34 mouse cellular contexts compared by ENCODE assay signal in genomic region chr5:92635891-92636290, GRCm38 (mm10). TPM values are rescaled to one million over a fixed set of nuclear protein-coding genes. Genes with fewer than 3 reads are reported as not detected.
"Had no signal": no experiment of that assay in that cellular context is flagged by ENCODE, and none has a peak within 500 bp of the region (broad histone marks: within the 10 kb centered on the region; RNA-seq: fewer than 3 reads in every experiment).

No protein-coding gene starts in this region.

- H3K9ac ChIP-seq: limb, embryonic 12.5 days; limb, embryonic 13.5 days; limb, embryonic 15.5 days; liver, embryonic 12.5 days; liver, embryonic 13.5 days; liver, embryonic 14.5 days; liver, embryonic 15.5 days; liver, postnatal 0 days; lung, embryonic 14.5 days; lung, embryonic 15.5 days; midbrain, embryonic 12.5 days; midbrain, embryonic 13.5 days; midbrain, embryonic 15.5 days; neural tube, embryonic 12.5 days had no signal

- H3K4me3 ChIP-seq: limb, embryonic 10.5 days; limb, embryonic 12.5 days; limb, embryonic 13.5 days; limb, embryonic 15.5 days; liver, embryonic 12.5 days; liver, embryonic 13.5 days; liver, embryonic 15.5 days; lung, embryonic 15.5 days; megakaryocyte, embryonic 14.5 days; midbrain, embryonic 10.5 days; midbrain, embryonic 12.5 days; midbrain, embryonic 13.5 days; midbrain, embryonic 15.5 days; myocyte; neural tube, embryonic 12.5 days had no signal

- H3K27ac ChIP-seq: limb, embryonic 10.5 days; limb, embryonic 12.5 days; limb, embryonic 13.5 days; limb, embryonic 15.5 days; liver, embryonic 12.5 days; liver, embryonic 13.5 days; liver, embryonic 14.5 days; liver, embryonic 15.5 days; lung, embryonic 15.5 days; macrophage; midbrain, embryonic 10.5 days; midbrain, embryonic 12.5 days; midbrain, embryonic 13.5 days; midbrain, embryonic 15.5 days; neural tube, embryonic 12.5 days had no signal

- H3K36me3 ChIP-seq: limb, embryonic 10.5 days; limb, embryonic 12.5 days; limb, embryonic 13.5 days; limb, embryonic 15.5 days; liver, embryonic 12.5 days; liver, embryonic 13.5 days; liver, embryonic 15.5 days; lung, embryonic 15.5 days; midbrain, embryonic 10.5 days; midbrain, embryonic 12.5 days; midbrain, embryonic 13.5 days; midbrain, embryonic 15.5 days; neural tube, embryonic 12.5 days had no signal

- H3K27me3 ChIP-seq: limb, embryonic 12.5 days; limb, embryonic 13.5 days; limb, embryonic 15.5 days; liver, embryonic 12.5 days; liver, embryonic 13.5 days; liver, embryonic 15.5 days; lung, embryonic 15.5 days; megakaryocyte, embryonic 14.5 days; midbrain, embryonic 12.5 days; midbrain, embryonic 13.5 days; midbrain, embryonic 15.5 days; neural tube, embryonic 12.5 days had no signal

- H3K4me2 ChIP-seq: limb, embryonic 12.5 days; limb, embryonic 13.5 days; limb, embryonic 15.5 days; liver, embryonic 11.5 days; liver, embryonic 12.5 days; liver, embryonic 13.5 days; liver, embryonic 15.5 days; lung, embryonic 14.5 days; lung, embryonic 15.5 days; midbrain, embryonic 11.5 days; midbrain, embryonic 12.5 days; midbrain, embryonic 13.5 days; midbrain, embryonic 15.5 days; neural tube, embryonic 12.5 days had no signal

- DNase-seq: left cerebral cortex, postnatal 4 days; liver; liver, embryonic 13.5 days; liver, postnatal 0 days; lung, adult 18-20 months; lung, adult 2 months; lung, embryonic 14.5 days; lung, postnatal 10 days; lung, postnatal 14 days; lung, postnatal 36 days; lung, postnatal 4 days; midbrain, embryonic 14.5 days had no signal

- H3K4me1 ChIP-seq: limb, embryonic 10.5 days; limb, embryonic 12.5 days; limb, embryonic 13.5 days; limb, embryonic 15.5 days; liver, embryonic 12.5 days; liver, embryonic 13.5 days; liver, embryonic 15.5 days; lung, embryonic 15.5 days; megakaryocyte, embryonic 14.5 days; midbrain, embryonic 10.5 days; midbrain, embryonic 12.5 days; midbrain, embryonic 13.5 days; midbrain, embryonic 15.5 days; neural tube, embryonic 12.5 days had no signal

- H3K9me3 ChIP-seq: limb, embryonic 10.5 days; limb, embryonic 12.5 days; limb, embryonic 13.5 days; limb, embryonic 15.5 days; liver, embryonic 12.5 days; liver, embryonic 13.5 days; liver, embryonic 15.5 days; lung, embryonic 15.5 days; megakaryocyte, embryonic 14.5 days; midbrain, embryonic 10.5 days; midbrain, embryonic 12.5 days; midbrain, embryonic 13.5 days; midbrain, embryonic 15.5 days; neural tube, embryonic 12.5 days had no signal

- ATAC-seq: liver, embryonic 12.5 days; liver, postnatal 0 days; lung, postnatal 0 days; midbrain, embryonic 13.5 days; midbrain, embryonic 15.5 days; midbrain, embryonic 16.5 days had no signal

RNA-seq across cellular contexts. Expression of gene Ccdc158, which starts 39.2 kb away (rescaled TPM):
- polyA plus RNA-seq: macrophage, myocyte had no signal

RNA-seq across cellular contexts. Expression of gene Shroom3, which starts 47.3 kb away (rescaled TPM):
- total RNA-seq: megakaryocyte, adult 5-6 weeks; monocyte, adult 5-6 weeks had no signal
- polyA plus RNA-seq: macrophage had no signal
